Mouse (Mus musculus): ENCODE results near the gene Park7.

- TF ChIP-seq CTCF (IDR thresholded peaks at IDR 0.05; ENCODE audit: insufficient read depth, low read length) (no peak), POLR2A (IDR thresholded peaks at IDR 0.05; ENCODE audit: borderline replicate concordance, extremely low read depth, low read depth, low read length) (no peak)
Observed at GRCm38 (mm10) chr4:150962231-150962630, 48.0 kb upstream of the Park7 start.
